Mouse (Mus musculus) CD4-positive, CD25-positive, alpha-beta regulatory T cell (primary cell): ENCODE results near the gene Olfr612. TPM values are rescaled to one million over a fixed set of nuclear protein-coding genes. Genes with fewer than 3 reads are reported as not detected.

Experiments
- polyA plus RNA-seq: library from polyadenylated mRNA; unstranded; fragments of 100-300 nt; shearing (Covaris generic); gene quantifications from one replicate; pipeline ENCODE4 v1.2.1, GENCODE M21; 2017

The Olfr612 gene
- not detected for polyA plus RNA-seq

GRCm38 (mm10) chr7:103542617-103543016, at the start of gene Olfr612:
Gene Olfr612, minus strand, starts transcription at chr7:103542717.

GRCm38 (mm10) chr7:103589803-103590202, 47.3 kb upstream of the Olfr612 start, which contains the start of gene Olfr618:
Gene Olfr618, plus strand, starts transcription at chr7:103590103.

DNA sequence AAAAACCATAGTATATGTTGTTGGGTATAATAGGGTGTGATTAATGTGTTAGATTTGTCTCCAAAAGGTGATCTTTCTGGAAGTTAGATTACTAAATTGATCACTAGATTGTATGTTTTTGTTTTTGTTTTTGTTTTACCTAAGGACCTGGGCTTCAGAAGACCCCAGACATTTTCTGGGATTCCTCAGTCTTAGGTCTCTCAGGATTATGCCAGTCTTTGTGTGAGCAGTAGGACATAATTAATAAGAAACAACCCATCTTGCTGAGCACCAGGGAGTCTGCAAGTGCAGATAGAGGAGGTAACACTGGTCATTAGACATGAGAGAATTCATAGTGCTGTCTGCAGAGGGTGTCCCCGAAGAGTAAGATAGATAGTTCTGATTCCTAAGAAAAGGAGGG, 30.2 kb upstream of the Olfr612 start, which contains the start of gene Olfr617:
TSS of gene Olfr617 (plus strand) at position 301 of the 400 bp plus-strand sequence.

GRCm38 (mm10) chr7:103569043-103569442, 26.5 kb upstream of the Olfr612 start, which contains the start of gene Olfr616:
Gene Olfr616, minus strand, starts transcription at chr7:103569143.

GRCm38 (mm10) chr7:103555779-103556178, 13.3 kb upstream of the Olfr612 start, which contains the start of gene Olfr615:
Gene Olfr615, plus strand, starts transcription at chr7:103556079.

GRCm38 (mm10) chr7:103547774-103548173, 5.3 kb upstream of the Olfr612 start, which contains the start of gene Olfr613:
Gene Olfr613, plus strand, starts transcription at chr7:103548074.

DNA sequence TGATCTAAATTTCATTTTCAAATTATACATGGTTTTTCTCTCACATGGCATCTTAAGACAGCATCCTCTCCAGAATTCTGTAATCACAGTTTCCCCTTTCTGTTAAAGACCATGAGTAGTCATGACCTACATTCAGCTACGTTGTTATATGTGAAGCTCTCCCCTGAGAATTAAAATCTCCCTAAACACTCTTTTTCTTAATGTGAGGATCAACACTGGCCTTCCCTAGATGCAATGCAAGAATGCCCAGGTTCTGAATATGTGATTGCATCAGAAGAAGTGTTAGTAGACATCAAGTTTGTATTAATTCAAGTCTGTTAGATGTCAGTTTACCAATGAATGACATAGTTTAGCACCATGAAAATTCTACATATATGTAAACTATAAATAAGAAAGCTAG, 21.8 kb downstream of the Olfr612 start, which contains the start of gene Olfr611:
TSS of gene Olfr611 (minus strand) at position 101 of the 400 bp plus-strand sequence.

GRCm38 (mm10) chr7:103512022-103512421, 30.5 kb downstream of the Olfr612 start, which contains the start of gene Olfr610:
Gene Olfr610, minus strand, starts transcription at chr7:103512122.

DNA sequence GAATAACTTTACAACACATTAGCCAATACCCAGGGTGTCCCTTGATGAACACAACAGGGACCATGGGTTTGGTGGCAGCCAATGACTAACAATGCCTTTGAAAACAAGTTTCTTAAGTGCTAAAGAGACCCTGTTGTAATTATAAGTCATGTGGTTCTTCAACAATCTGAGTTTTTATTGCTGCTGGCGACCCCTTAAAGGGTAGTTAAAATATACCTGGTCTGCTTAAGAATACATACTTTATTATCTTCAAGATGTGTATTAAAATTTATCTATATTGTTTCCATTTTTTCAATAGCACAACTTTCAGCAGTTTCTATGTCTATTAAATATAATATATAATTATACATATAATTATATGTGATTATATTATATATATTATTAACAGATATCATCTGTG, 44.6 kb downstream of the Olfr612 start, which contains the start of gene Olfr609:
TSS of gene Olfr609 (minus strand) at position 101 of the 400 bp plus-strand sequence.

Other genes starting within 250 kb of the Olfr612 start
- not detected for gene Olfr596, start 237.1 kb downstream of the Olfr612 start, polyA plus RNA-seq
- gene Olfr597, start 226.4 kb downstream of the Olfr612 start, polyA plus RNA-seq = 0.11 TPM
- gene Olfr598, start 219.1 kb downstream of the Olfr612 start, polyA plus RNA-seq = not detected
- not detected for gene Olfr599, start 206.8 kb downstream of the Olfr612 start, polyA plus RNA-seq
- 0.19 TPM for gene Olfr600, start 193.0 kb downstream of the Olfr612 start, polyA plus RNA-seq
- gene Olfr601, start 180.1 kb downstream of the Olfr612 start, polyA plus RNA-seq = 0.16 TPM
- gene Olfr603, start 156.5 kb downstream of the Olfr612 start, polyA plus RNA-seq = not detected
- not detected for gene Usp17lc, start 127.6 kb downstream of the Olfr612 start, polyA plus RNA-seq
- gene Olfr605, start 97.3 kb downstream of the Olfr612 start, polyA plus RNA-seq = not detected
- not detected for gene Olfr606, start 93.7 kb downstream of the Olfr612 start, polyA plus RNA-seq
- gene Olfr607, start 78.6 kb downstream of the Olfr612 start, polyA plus RNA-seq = 0.07 TPM
- gene Olfr608, start 72.8 kb downstream of the Olfr612 start, polyA plus RNA-seq = not detected
- gene Olfr609, start 44.7 kb downstream of the Olfr612 start, polyA plus RNA-seq = not detected
- gene Olfr610, start 30.6 kb downstream of the Olfr612 start, polyA plus RNA-seq = not detected
- not detected for gene Olfr611, start 21.9 kb downstream of the Olfr612 start, polyA plus RNA-seq
- not detected for gene Olfr613, start 5.4 kb upstream of the Olfr612 start, polyA plus RNA-seq
- not detected for gene Olfr615, start 13.4 kb upstream of the Olfr612 start, polyA plus RNA-seq
- not detected for gene Olfr616, start 26.4 kb upstream of the Olfr612 start, polyA plus RNA-seq
- not detected for gene Olfr617, start 30.3 kb upstream of the Olfr612 start, polyA plus RNA-seq
- not detected for gene Olfr618, start 47.4 kb upstream of the Olfr612 start, polyA plus RNA-seq
- not detected for gene Olfr619, start 57.9 kb upstream of the Olfr612 start, polyA plus RNA-seq
- 0.11 TPM for gene Olfr620, start 69.8 kb upstream of the Olfr612 start, polyA plus RNA-seq
- not detected for gene Olfr622, start 100.0 kb upstream of the Olfr612 start, polyA plus RNA-seq
- gene Olfr623, start 121.0 kb upstream of the Olfr612 start, polyA plus RNA-seq = not detected
- 0.02 TPM for gene Olfr624, start 128.5 kb upstream of the Olfr612 start, polyA plus RNA-seq
- not detected for gene Olfr625-ps1, start 140.0 kb upstream of the Olfr612 start, polyA plus RNA-seq
- gene Olfr243, start 172.0 kb upstream of the Olfr612 start, polyA plus RNA-seq = not detected
- gene Olfr628, start 187.7 kb upstream of the Olfr612 start, polyA plus RNA-seq = not detected
- gene Olfr629, start 202.2 kb upstream of the Olfr612 start, polyA plus RNA-seq = not detected
- gene Olfr630, start 214.6 kb upstream of the Olfr612 start, polyA plus RNA-seq = not detected
- gene Olfr69, start 228.9 kb upstream of the Olfr612 start, polyA plus RNA-seq = 0.08 TPM
- gene Olfr68, start 237.0 kb upstream of the Olfr612 start, polyA plus RNA-seq = not detected
- gene Olfr67, start 249.1 kb upstream of the Olfr612 start, polyA plus RNA-seq = 0.05 TPM